Mouse (Mus musculus): ENCODE data around the gene 1810043G02Rik. TPM values are rescaled to one million over a fixed set of nuclear protein-coding genes. Genes with fewer than 3 reads are reported as not detected.

The 1810043G02Rik gene
- polyA plus RNA-seq, 1 experiment: 14.6 TPM

GRCm38 (mm10) chr10:77984660-77985059 lies 6.3 kb downstream of the 1810043G02Rik start:
- Histone ChIP-seq H3K27me3 (ENCODE audit: control insufficient read depth, insufficient read depth, low read length) (no peaks in the 10 kb centered on the region), H3K36me3 (ENCODE audit: control insufficient read depth, insufficient read depth, low read length) (peaks cover 14% of the 10 kb centered on the region), H3K27ac (ENCODE audit: insufficient read depth, low read depth, low read length) (no peak overlapping the region), H3K4me3 (ENCODE audit: low read depth, low read length) (no peak overlapping the region), H3K4me1 (ENCODE audit: control insufficient read depth, insufficient read depth, insufficient read length, low read length) (no peaks in the 10 kb centered on the region; the same call in 1 of the 2 replicates)
- WGBS: under 1% methylated on average over 4 of the region's 4 CpGs
- TF ChIP-seq POLR2A (IDR thresholded peaks at IDR 0.05; ENCODE audit: low read depth, low read length) (no peak), CTCF (IDR thresholded peaks at IDR 0.05; ENCODE audit: extremely low read depth, insufficient read length, insufficient replicate concordance, low read depth, low read length) (peak; percentile 88)

DNA sequence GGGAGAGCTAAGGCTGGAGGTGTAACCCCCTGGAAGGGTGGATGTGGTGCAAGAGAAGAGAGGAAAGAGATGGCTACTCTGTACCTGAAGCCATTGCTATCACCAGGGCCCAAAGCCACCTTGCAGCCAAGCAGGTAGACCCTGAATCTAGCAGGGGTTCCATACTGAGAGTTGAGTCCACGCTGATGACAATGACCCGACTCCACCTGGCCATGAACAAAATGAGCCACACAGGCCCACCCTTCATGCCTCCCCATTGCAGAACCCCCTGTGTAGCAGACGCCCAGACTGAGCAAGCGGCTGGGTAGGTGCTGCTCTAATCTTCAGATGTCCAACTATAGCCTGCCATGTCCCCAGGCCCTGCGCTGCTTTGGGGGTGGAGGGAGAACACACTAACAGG lies 7.5 kb downstream of the 1810043G02Rik start:
- Histone ChIP-seq H3K4me1 (ENCODE audit: control insufficient read depth, insufficient read depth, insufficient read length, low read length) (no peaks in the 10 kb centered on the region; the same call in 1 of the 2 replicates), H3K36me3 (ENCODE audit: control insufficient read depth, insufficient read depth, low read length) (peaks cover 17% of the 10 kb centered on the region), H3K27ac (ENCODE audit: insufficient read depth, low read depth, low read length) (no peak overlapping the region), H3K4me3 (ENCODE audit: low read depth, low read length) (no peak overlapping the region), H3K27me3 (ENCODE audit: control insufficient read depth, insufficient read depth, low read length) (no peaks in the 10 kb centered on the region)
- TF ChIP-seq CTCF (IDR thresholded peaks at IDR 0.05; ENCODE audit: extremely low read depth, insufficient read length, insufficient replicate concordance, low read depth, low read length) (no peak), POLR2A (IDR thresholded peaks at IDR 0.05; ENCODE audit: low read depth, low read length) (no peak)
- 84% methylated on average over 5 of the region's 5 CpGs for WGBS

GRCm38 (mm10) chr10:77995639-77996038 lies 17.3 kb downstream of the 1810043G02Rik start:
- TF ChIP-seq CTCF (IDR thresholded peaks at IDR 0.05; ENCODE audit: extremely low read depth, insufficient read length, insufficient replicate concordance, low read depth, low read length) (no peak), POLR2A (IDR thresholded peaks at IDR 0.05; ENCODE audit: low read depth, low read length) (no peak)
- Histone ChIP-seq H3K4me1 (ENCODE audit: control insufficient read depth, insufficient read depth, insufficient read length, low read length) (no peaks in the 10 kb centered on the region), H3K27ac (ENCODE audit: insufficient read depth, low read depth, low read length) (no peak overlapping the region), H3K27me3 (ENCODE audit: control insufficient read depth, insufficient read depth, low read length) (no peaks in the 10 kb centered on the region), H3K36me3 (ENCODE audit: control insufficient read depth, insufficient read depth, low read length) (peaks cover 49% of the 10 kb centered on the region), H3K4me3 (ENCODE audit: low read depth, low read length) (no peak overlapping the region)
- 87% methylated on average over 3 of the region's 3 CpGs for WGBS

DNA sequence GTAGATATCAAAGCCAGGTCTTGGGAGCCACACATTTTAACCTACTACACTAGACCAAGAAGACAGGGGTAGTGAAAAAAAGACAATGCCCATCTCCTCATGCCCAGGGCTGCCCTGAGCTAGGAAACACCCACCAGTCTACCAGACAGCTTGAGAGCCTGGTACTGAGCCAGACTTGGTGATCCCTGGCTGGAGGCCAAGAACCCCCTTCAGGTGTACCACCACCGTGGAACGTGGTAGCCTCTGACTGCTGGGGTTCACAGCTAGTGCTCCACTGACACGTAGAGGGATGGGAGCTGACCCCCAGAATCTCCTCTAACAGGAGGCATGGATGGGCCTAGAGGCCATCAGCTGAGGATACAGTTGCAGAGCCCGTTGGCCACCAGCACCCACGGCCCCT lies 21.9 kb downstream of the 1810043G02Rik start:
- no peak overlapping the region for H3K27ac ChIP-seq (ENCODE audit: insufficient read depth, low read depth, low read length)
- TF ChIP-seq CTCF (IDR thresholded peaks at IDR 0.05; ENCODE audit: extremely low read depth, insufficient read length, insufficient replicate concordance, low read depth, low read length): no peak
- TF ChIP-seq POLR2A (IDR thresholded peaks at IDR 0.05; ENCODE audit: low read depth, low read length): no peak
- WGBS: 94% methylated on average over 5 of the region's 5 CpGs
- H3K4me1 ChIP-seq (ENCODE audit: control insufficient read depth, insufficient read depth, insufficient read length, low read length): peaks cover 8% of the 10 kb centered on the region; the same call in 1 of the 2 replicates
- peaks cover 40% of the 10 kb centered on the region for H3K36me3 ChIP-seq (ENCODE audit: control insufficient read depth, insufficient read depth, low read length)
- no peak overlapping the region for H3K4me3 ChIP-seq (ENCODE audit: low read depth, low read length)
- H3K27me3 ChIP-seq (ENCODE audit: control insufficient read depth, insufficient read depth, low read length): no peaks in the 10 kb centered on the region

DNA sequence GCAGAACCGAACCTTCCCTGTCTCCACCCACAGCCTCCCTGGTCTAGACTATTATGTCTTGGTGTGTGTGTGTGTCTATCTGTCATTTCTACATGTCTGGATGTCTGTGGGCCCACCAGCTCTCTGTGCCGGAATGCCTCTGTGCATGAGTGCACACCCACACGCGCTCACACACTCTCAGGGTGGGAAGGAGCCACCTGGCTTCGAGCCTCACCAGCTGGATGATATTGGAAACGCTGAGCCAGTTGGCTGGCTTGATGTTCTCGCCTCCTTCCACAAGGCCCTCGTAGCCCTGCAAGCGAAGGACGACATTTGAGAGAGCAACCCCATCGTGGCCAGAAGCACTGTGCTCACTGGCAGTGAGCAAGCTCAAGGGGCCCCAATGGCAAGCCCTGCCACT lies 23.5 kb downstream of the 1810043G02Rik start:
- WGBS: 88% methylated on average over 11 of the region's 11 CpGs
- no peak for TF ChIP-seq CTCF (IDR thresholded peaks at IDR 0.05; ENCODE audit: extremely low read depth, insufficient read length, insufficient replicate concordance, low read depth, low read length)
- TF ChIP-seq POLR2A (IDR thresholded peaks at IDR 0.05; ENCODE audit: low read depth, low read length): no peak
- H3K27ac ChIP-seq (ENCODE audit: insufficient read depth, low read depth, low read length): no peak overlapping the region
- H3K4me3 ChIP-seq (ENCODE audit: low read depth, low read length): no peak overlapping the region
- peaks cover 31% of the 10 kb centered on the region for H3K36me3 ChIP-seq (ENCODE audit: control insufficient read depth, insufficient read depth, low read length)
- no peaks in the 10 kb centered on the region for H3K27me3 ChIP-seq (ENCODE audit: control insufficient read depth, insufficient read depth, low read length)
- peaks cover 13% of the 10 kb centered on the region; the same call in 1 of the 2 replicates for H3K4me1 ChIP-seq (ENCODE audit: control insufficient read depth, insufficient read depth, insufficient read length, low read length)

DNA sequence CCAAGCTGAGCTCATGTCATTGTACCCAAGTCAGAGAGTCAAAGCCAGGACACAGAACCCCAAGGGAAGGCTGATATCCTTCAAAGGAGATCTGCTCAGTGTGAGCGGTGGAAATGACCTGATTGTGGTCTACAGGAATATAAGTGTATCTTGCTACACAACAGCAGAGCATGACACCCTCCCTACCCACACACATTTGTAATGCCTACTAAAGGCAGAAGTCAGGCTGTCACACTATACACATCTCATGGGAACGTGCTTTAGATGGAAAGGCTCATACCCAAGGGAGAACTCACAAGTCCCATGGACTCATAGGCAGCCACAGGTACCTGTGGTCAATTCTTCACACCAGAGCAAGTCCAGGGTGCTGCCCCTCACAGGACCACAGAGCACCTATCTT lies 24.0 kb downstream of the 1810043G02Rik start:
- H3K4me1 ChIP-seq (ENCODE audit: control insufficient read depth, insufficient read depth, insufficient read length, low read length): peaks cover 14% of the 10 kb centered on the region; the same call in 1 of the 2 replicates
- WGBS: 93% methylated on average over 2 of the region's 2 CpGs
- H3K36me3 ChIP-seq (ENCODE audit: control insufficient read depth, insufficient read depth, low read length): peaks cover 28% of the 10 kb centered on the region
- TF ChIP-seq CTCF (IDR thresholded peaks at IDR 0.05; ENCODE audit: extremely low read depth, insufficient read length, insufficient replicate concordance, low read depth, low read length): no peak
- TF ChIP-seq POLR2A (IDR thresholded peaks at IDR 0.05; ENCODE audit: low read depth, low read length): no peak
- no peak overlapping the region for H3K27ac ChIP-seq (ENCODE audit: insufficient read depth, low read depth, low read length)
- H3K27me3 ChIP-seq (ENCODE audit: control insufficient read depth, insufficient read depth, low read length): no peaks in the 10 kb centered on the region
- no peak overlapping the region for H3K4me3 ChIP-seq (ENCODE audit: low read depth, low read length)

DNA sequence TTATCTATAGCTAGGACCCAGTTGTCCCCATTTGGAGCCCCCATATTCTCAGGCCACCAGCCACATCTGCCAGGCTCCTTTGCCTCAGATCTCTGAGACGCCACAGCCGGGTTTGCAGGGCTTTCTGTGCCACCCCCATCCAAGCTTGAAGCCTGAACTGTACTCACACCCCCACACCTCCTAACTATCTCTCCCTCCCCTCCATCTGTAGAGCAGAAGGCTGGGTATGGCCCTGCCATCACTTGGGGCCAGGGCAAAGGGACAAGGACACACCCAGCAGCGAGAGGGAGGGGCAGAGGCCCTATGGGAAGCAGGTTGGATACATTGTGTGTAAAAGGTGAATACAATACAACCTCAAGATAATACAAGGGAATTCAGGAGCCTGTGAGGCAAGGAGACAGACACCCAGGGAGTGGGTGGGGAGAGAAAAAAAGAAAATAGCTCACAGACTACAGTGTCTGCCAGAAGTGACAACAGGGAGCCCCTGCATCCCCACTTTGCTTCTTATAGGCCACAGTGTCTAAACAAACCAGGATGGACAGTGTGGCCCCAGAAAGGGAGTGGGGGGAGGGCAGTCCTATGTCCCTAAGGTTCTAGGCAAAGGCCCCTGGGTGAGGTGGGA lies 26.3 kb downstream of the 1810043G02Rik start:
- H3K36me3 ChIP-seq (ENCODE audit: control insufficient read depth, insufficient read depth, low read length): peaks cover 16% of the 10 kb centered on the region
- TF ChIP-seq POLR2A (IDR thresholded peaks at IDR 0.05; ENCODE audit: low read depth, low read length) (no peak), CTCF (IDR thresholded peaks at IDR 0.05; ENCODE audit: extremely low read depth, insufficient read length, insufficient replicate concordance, low read depth, low read length) (no peak)
- no peak overlapping the region for H3K4me3 ChIP-seq (ENCODE audit: low read depth, low read length)
- 49% methylated on average over 3 of the region's 3 CpGs for WGBS
- no peaks in the 10 kb centered on the region for H3K27me3 ChIP-seq (ENCODE audit: control insufficient read depth, insufficient read depth, low read length)
- H3K4me1 ChIP-seq (ENCODE audit: control insufficient read depth, insufficient read depth, insufficient read length, low read length): peaks cover 20% of the 10 kb centered on the region
- H3K27ac ChIP-seq (ENCODE audit: insufficient read depth, low read depth, low read length): peak overlapping the region; percentile 25; the same call in 1 of the 2 replicates

Measured in small intestine, adult 2 months (tissue).